Mouse (Mus musculus): ENCODE measurements around the gene Sp1. TPM values are rescaled to one million over a fixed set of nuclear protein-coding genes. Genes with fewer than 3 reads are reported as not detected.

Sp1 gene
- total and polyA plus RNA-seq, 2 experiments from 2014 or later = 3.1 to 32.1 TPM

DNA sequence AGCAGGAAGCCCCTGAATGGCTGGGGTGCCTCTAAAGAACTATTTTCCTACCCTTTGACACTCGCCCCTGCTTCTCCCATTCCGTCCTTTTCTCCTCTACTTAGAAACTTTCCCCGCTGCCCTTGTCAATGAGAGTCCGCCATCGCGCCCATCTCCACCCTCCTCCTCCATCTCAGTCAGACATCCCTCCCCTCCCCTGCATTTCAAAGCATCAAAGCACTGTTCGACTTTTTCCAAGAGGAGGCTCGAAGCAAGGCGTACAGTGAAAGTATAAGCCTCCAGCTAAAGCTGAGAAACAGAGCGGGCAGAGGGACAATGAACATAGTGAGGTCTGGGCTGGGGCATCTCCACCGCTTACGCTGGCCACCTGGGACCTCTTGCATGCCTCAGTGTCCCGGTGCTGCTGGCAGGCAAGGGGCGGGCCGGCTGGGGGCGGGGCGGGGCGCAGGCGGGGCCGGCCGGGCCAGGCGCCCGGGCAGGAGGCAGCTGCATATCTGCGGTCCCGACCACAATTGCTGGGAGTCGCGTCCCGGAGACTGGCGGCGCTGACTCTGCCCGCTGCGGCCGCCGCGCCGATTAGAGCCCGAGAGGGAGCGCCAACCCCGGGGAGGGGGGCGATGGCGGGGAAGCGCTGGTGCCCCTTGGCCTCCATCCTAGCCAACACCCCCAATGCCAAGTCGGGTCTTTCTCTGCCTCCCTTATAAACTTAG lies 29.3 kb upstream of the Sp1 start:
- TF ChIP-seq EP300 (IDR thresholded peaks at IDR 0.05; ENCODE audit: low read depth) (no peak), CTCF (IDR thresholded peaks at IDR 0.05; ENCODE audit: low read depth) (no peak)
- ATAC-seq (ENCODE audit: insufficient read depth, low read depth) (peak; percentile 66), DNase-seq (ENCODE audit: low spot score) (peak; percentile 28)
- 0 out of 2 replicates have a peak, but pooled peaks cover 5% of the 10 kb centered on the region for H3K27me3 ChIP-seq (ENCODE audit: control insufficient read depth, insufficient read depth, low read length)
- peak overlapping the region; percentile 65 for H3K4me3 ChIP-seq (ENCODE audit: low read depth, low read length)
- H3K36me3 ChIP-seq (replicated peaks; ENCODE audit: control insufficient read depth, insufficient read depth, low read length) = no peaks in the 10 kb centered on the region
- H3K9ac ChIP-seq (replicated peaks; ENCODE audit: low read depth, low read length) = peak overlapping the region; percentile 59
- peak overlapping the region; percentile 98 for H3K4me2 ChIP-seq (ENCODE audit: low read depth, low read length)
- H3K9me3 ChIP-seq (replicated peaks; ENCODE audit: control insufficient read depth, low read length) = no peaks in the 10 kb centered on the region
- no peaks in the 10 kb centered on the region; the same call in 1 of the 2 replicates for H3K4me1 ChIP-seq (ENCODE audit: control insufficient read depth, insufficient read depth)
- H3K27ac ChIP-seq (ENCODE audit: low read depth) = peak overlapping the region; percentile 77
- WGBS = 2% methylated on average over 39 of the region's 43 CpGs

DNA sequence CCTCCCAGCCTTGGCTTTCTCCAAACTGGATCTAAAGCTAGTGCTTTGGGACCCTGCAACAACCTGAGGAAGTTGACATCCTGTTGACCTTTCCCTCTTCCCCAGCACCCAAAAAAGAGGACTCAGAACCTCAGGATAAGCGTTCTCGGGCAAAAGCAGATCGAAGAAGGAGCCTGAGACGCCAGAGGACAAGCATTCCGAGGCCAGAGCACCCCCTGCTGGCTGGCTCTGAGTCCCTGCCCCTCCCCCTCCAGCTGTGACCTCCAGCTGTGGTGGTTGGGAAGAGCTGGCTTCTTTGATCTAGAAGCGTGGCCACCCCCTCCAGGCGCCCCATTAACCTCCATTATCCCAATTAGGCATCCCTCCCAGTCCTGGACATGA lies 28.8 kb upstream of the Sp1 start:
- ATAC-seq (ENCODE audit: insufficient read depth, low read depth) (peak; percentile 86), DNase-seq (ENCODE audit: low spot score) (peak; percentile 91)
- no peaks in the 10 kb centered on the region; the same call in 1 of the 2 replicates for H3K4me1 ChIP-seq (ENCODE audit: control insufficient read depth, insufficient read depth)
- peak overlapping the region; percentile 98 for H3K4me2 ChIP-seq (ENCODE audit: low read depth, low read length)
- H3K9ac ChIP-seq (replicated peaks; ENCODE audit: low read depth, low read length) = peak overlapping the region; percentile 59
- 0 out of 2 replicates have a peak, but pooled peaks cover 1% of the 10 kb centered on the region for H3K27me3 ChIP-seq (ENCODE audit: control insufficient read depth, insufficient read depth, low read length)
- 0% methylated on average over 7 of the region's 7 CpGs for WGBS
- TF ChIP-seq CTCF (IDR thresholded peaks at IDR 0.05; ENCODE audit: low read depth) = peak; percentile 88
- TF ChIP-seq EP300 (IDR thresholded peaks at IDR 0.05; ENCODE audit: low read depth) = 0 out of 2 replicates have a peak, but pooled peaks have one; percentile 28
- H3K36me3 ChIP-seq (replicated peaks; ENCODE audit: control insufficient read depth, insufficient read depth, low read length) = no peaks in the 10 kb centered on the region
- H3K27ac ChIP-seq (ENCODE audit: low read depth) = peak overlapping the region; percentile 77
- H3K4me3 ChIP-seq (ENCODE audit: low read depth, low read length) = peak overlapping the region; percentile 65
- H3K9me3 ChIP-seq (replicated peaks; ENCODE audit: control insufficient read depth, low read length) = no peaks in the 10 kb centered on the region

DNA sequence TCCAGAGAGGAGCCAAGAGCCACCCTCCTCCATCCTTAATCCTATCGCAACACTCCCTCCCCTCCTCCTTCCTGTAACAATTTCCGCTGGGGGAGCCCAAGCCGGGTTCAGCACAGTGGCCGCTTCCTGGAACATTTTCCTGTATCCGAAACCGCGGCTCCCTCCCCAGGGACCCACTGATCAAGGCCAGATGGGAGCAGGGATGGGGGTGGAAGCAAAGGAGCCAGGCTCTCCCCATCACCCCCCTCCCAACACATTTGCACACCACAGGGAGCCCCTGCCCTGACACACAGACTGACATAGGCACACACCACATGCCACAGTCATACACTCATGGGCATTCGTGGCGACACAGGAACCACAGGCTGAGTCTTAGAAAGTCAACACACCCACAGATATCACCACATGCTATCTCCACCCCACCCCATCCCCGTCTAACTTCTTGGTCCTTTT lies 28.1 kb upstream of the Sp1 start:
- peak overlapping the region; percentile 77 for H3K27ac ChIP-seq (ENCODE audit: low read depth)
- H3K4me3 ChIP-seq (ENCODE audit: low read depth, low read length) = peak overlapping the region; percentile 65; the same call in 1 of the 2 replicates
- H3K9me3 ChIP-seq (replicated peaks; ENCODE audit: control insufficient read depth, low read length) = no peaks in the 10 kb centered on the region
- peak; percentile 62 for ATAC-seq (ENCODE audit: insufficient read depth, low read depth)
- no peak overlapping the region for H3K9ac ChIP-seq (replicated peaks; ENCODE audit: low read depth, low read length)
- no peaks in the 10 kb centered on the region; the same call in 1 of the 2 replicates for H3K4me1 ChIP-seq (ENCODE audit: control insufficient read depth, insufficient read depth)
- no peaks in the 10 kb centered on the region for H3K36me3 ChIP-seq (replicated peaks; ENCODE audit: control insufficient read depth, insufficient read depth, low read length)
- WGBS = 9% methylated on average over 10 of the region's 10 CpGs
- H3K27me3 ChIP-seq (ENCODE audit: control insufficient read depth, insufficient read depth, low read length) = no peaks in the 10 kb centered on the region
- H3K4me2 ChIP-seq (ENCODE audit: low read depth, low read length) = peak overlapping the region; percentile 98
- DNase-seq (ENCODE audit: low spot score) = peak; percentile 62
- TF ChIP-seq CTCF (IDR thresholded peaks at IDR 0.05; ENCODE audit: low read depth) (no peak), EP300 (IDR thresholded peaks at IDR 0.05; ENCODE audit: low read depth) (no peak)

DNA sequence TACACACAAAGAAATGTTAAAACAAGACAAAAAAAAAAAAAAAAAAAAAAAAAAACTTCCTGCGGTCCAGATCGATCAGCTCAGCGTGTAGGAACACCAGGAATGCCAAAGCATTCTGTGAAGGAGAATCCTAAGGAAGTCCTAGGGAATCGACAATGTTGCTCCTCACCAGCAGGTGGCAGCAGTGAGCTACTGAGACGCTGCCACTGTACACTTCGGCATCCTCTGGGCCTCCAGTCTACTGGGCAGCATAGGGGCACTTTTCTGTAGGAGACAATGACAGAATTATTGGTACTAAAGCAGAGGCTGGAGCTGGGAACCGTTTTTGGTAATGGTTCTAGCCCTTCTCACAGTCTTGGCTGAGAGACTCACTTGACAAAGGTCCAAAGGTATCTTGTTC lies 24.4 kb upstream of the Sp1 start:
- whole genome bisulfite sequencing = 4% methylated on average over 7 of the region's 7 CpGs
- no peaks in the 10 kb centered on the region for H3K9me3 ChIP-seq (replicated peaks; ENCODE audit: control insufficient read depth, low read length)
- H3K4me1 ChIP-seq (ENCODE audit: control insufficient read depth, insufficient read depth) = no peaks in the 10 kb centered on the region; the same call in 1 of the 2 replicates
- no peak overlapping the region for H3K4me3 ChIP-seq (ENCODE audit: low read depth, low read length)
- H3K4me2 ChIP-seq (ENCODE audit: low read depth, low read length) = no peak overlapping the region
- ATAC-seq (ENCODE audit: insufficient read depth, low read depth) = peak; percentile 37; the same call in 1 of the 2 replicates
- TF ChIP-seq EP300 (IDR thresholded peaks at IDR 0.05; ENCODE audit: low read depth) = no peak
- peak; percentile 97 for TF ChIP-seq CTCF (IDR thresholded peaks at IDR 0.05; ENCODE audit: low read depth)
- H3K36me3 ChIP-seq (replicated peaks; ENCODE audit: control insufficient read depth, insufficient read depth, low read length) = no peaks in the 10 kb centered on the region
- H3K9ac ChIP-seq (replicated peaks; ENCODE audit: low read depth, low read length) = no peak overlapping the region
- DNase-seq (ENCODE audit: low spot score) = peak; percentile 79
- H3K27ac ChIP-seq (ENCODE audit: low read depth) = no peak overlapping the region
- H3K27me3 ChIP-seq (ENCODE audit: control insufficient read depth, insufficient read depth, low read length) = no peaks in the 10 kb centered on the region

DNA sequence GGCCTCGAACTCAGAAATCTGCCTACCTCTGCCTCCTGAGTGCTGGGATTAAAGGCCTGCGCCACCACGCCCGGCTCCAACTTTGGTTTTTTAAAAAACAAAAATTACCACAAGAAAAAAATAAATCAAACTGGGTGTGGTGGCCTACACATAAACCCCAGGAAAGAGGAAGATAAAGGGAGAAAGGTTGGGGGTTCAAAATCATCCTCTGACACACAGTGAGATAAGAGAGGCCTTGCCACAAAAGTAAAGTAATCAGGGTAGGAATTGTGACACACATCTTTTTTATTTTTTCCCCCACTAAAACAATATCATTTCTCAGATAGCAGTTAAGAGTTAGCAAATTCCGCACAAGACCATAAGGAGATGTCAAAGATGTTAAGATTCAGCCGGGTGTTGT lies 22.3 kb upstream of the Sp1 start:
- ATAC-seq (ENCODE audit: insufficient read depth, low read depth) (no peak), DNase-seq (ENCODE audit: low spot score) (no peak)
- WGBS = 88% methylated on average over 6 of the region's 6 CpGs

More for the DNA sequence above, 22.3 kb upstream of the Sp1 start:
- Histone ChIP-seq H3K36me3 (replicated peaks; ENCODE audit: control insufficient read depth, insufficient read depth, low read length) (no peaks in the 10 kb centered on the region), H3K27me3 (ENCODE audit: control insufficient read depth, insufficient read depth, low read length) (no peaks in the 10 kb centered on the region), H3K4me2 (ENCODE audit: low read depth, low read length) (no peak overlapping the region), H3K27ac (ENCODE audit: low read depth) (no peak overlapping the region), H3K9ac (replicated peaks; ENCODE audit: low read depth, low read length) (no peak overlapping the region), H3K4me1 (ENCODE audit: control insufficient read depth, insufficient read depth) (no peaks in the 10 kb centered on the region), H3K4me3 (ENCODE audit: low read depth, low read length) (no peak overlapping the region), H3K9me3 (replicated peaks; ENCODE audit: control insufficient read depth, low read length) (no peaks in the 10 kb centered on the region)
- TF ChIP-seq CTCF (IDR thresholded peaks at IDR 0.05; ENCODE audit: low read depth) (no peak), EP300 (IDR thresholded peaks at IDR 0.05; ENCODE audit: low read depth) (no peak)

Data from heart, postnatal 0 days (tissue).